Mouse (Mus musculus) intestine, embryonic 16.5 days (tissue): ENCODE measurements around the gene Bckdha. TPM values are rescaled to one million over a fixed set of nuclear protein-coding genes. Genes with fewer than 3 reads are reported as not detected.

ENCODE experiments used
- ATAC-seq: fragments of 200-750 bp; cut with Nextera tagmentation; 2 replicates; pipeline ENCODE4 v1.8.0; 2017; ENCODE audit warnings: moderate TSS enrichment, moderate library complexity
- H3K27ac ChIP-seq: fragments of 300-500 bp; sonication (generic); 2 replicates; pipeline ENCODE4 v1.5.1; 2014; ENCODE audit warnings: mild to moderate bottlenecking, low read length
- H3K27me3 ChIP-seq: fragments of 300-500 bp; sonication (generic); replicated peaks from 2 replicates; pipeline ENCODE4 v1.6.1; 2014; ENCODE audit warnings: low read length, control low read depth, mixed read lengths; ENCODE audit not compliant: control insufficient read depth, insufficient read depth
- H3K36me3 ChIP-seq: fragments of 300-500 bp; sonication (generic); 2 replicates; pipeline ENCODE4 v1.6.1; 2014; ENCODE audit warnings: low read length, control low read depth; ENCODE audit not compliant: control insufficient read depth, insufficient read depth
- H3K4me1 ChIP-seq: fragments of 300-500 bp; sonication (generic); 2 replicates; pipeline ENCODE4 v1.6.1; 2014; ENCODE audit warnings: low read length, control low read depth, mixed read lengths; ENCODE audit not compliant: control insufficient read depth, insufficient read depth
- H3K4me2 ChIP-seq: fragments of 300-500 bp; sonication (generic); 2 replicates; pipeline ENCODE4 v1.6.1; 2014; ENCODE audit warnings: low read depth, low read length, control low read depth
- H3K4me3 ChIP-seq: fragments of 300-500 bp; sonication (generic); 2 replicates; pipeline ENCODE4 v1.5.1; 2014; ENCODE audit warnings: mild to moderate bottlenecking, low read length
- H3K9ac ChIP-seq: fragments of 300-500 bp; sonication (generic); 2 replicates; pipeline ENCODE4 v1.6.1; 2014; ENCODE audit warnings: low read depth, low read length
- H3K9me3 ChIP-seq: fragments of 300-500 bp; sonication (generic); 2 replicates; pipeline ENCODE4 v1.6.1; 2016; ENCODE audit warnings: low read length, control low read depth; ENCODE audit not compliant: control insufficient read depth
- WGBS: fragments of 180-500 bp; shearing (Covaris S2); extraction: QIAGEN DNeasy Blood & Tissue Kit; methylation state at CpG from one replicate; pipeline ENCODE4 v1.1.7; 2014; 5-methylcytosine and 5-hydroxymethylcytosine counted together
- polyA plus RNA-seq: library from polyadenylated mRNA; unstranded; fragments of >200 nt; fragmentation: Nextera tagmentation; extraction: Ambion mirVana; gene quantifications from 2 replicates; pipeline ENCODE4 v1.2.1, GENCODE M21; 2015

Gene Bckdha
- polyA plus RNA-seq, 1 experiment from 2014 or later = 50.9 TPM

DNA sequence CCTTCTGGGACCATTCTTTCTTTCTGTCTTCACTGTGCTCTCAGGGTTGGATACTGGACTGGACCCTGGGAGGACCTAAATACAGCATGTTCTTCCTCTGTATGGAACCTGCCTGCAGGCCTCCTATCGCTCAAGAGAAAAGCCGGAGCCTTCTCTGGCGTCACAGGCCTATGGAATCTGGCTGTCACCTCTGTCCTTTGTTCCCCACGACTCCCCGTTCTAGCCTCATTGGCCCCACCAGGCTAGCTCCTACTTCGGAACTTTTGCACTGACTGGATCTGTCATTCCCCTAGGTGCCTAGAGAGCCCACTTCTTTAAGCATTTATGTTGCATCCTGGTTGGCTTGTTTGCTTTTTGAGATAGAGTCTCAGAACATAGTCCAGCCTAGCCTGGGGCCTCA, 25.9 kb upstream of the Bckdha start:
- Histone ChIP-seq H3K36me3 (no peaks in the 10 kb centered on the region), H3K27ac (no peak overlapping the region), H3K4me1 (peaks cover 36% of the 10 kb centered on the region), H3K27me3 (no peaks in the 10 kb centered on the region; the same call in 1 of the 2 replicates), H3K4me2 (no peak overlapping the region), H3K9ac (no peak overlapping the region), H3K4me3 (no peak overlapping the region), H3K9me3 (no peaks in the 10 kb centered on the region)
- WGBS = 90% methylated on average over 6 of the region's 6 CpGs
- ATAC-seq = no peak

DNA sequence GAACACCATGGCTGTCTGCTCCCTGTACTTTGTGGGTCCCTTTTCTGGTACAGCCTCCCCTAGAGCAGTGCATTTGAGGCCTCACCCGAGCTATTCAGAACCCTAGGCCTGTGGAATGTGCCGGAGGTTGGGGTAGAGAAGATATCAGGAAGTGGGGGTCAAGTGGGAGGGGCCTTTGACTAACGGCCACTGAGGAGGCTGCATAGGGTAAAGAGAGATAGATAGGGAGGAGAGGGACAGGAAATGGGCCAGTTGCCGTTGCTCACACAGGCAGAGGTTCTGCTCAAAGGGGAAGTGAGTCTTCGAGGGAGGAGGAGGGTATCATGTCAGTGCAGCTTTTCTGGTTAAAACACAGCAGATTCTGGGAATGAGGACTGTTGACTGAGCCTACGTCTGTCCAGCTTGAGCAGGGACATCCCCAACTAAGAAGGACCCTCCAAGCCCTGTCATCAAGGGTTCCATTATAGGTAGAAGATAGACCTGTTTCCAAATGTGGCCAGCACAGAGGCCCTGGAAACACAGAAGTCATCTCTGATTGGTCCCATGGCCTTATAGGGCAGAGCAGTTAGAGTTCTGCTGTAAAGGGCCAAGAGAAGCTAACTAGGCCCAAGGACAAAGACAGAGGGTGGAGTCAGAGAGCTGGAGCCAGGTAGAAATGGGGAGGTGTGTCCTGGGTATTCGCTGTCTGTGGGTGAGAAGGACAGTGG, 24.8 kb upstream of the Bckdha start:
- H3K4me2 ChIP-seq = no peak overlapping the region
- ATAC-seq = no peak
- no peaks in the 10 kb centered on the region; the same call in 1 of the 2 replicates for H3K27me3 ChIP-seq
- no peak overlapping the region for H3K4me3 ChIP-seq
- 0 out of 2 replicates have a peak overlapping the region, but pooled peaks have one; percentile 3 for H3K27ac ChIP-seq
- no peaks in the 10 kb centered on the region for H3K9me3 ChIP-seq
- no peaks in the 10 kb centered on the region for H3K36me3 ChIP-seq
- 49% methylated on average over 7 of the region's 7 CpGs for WGBS
- 0 out of 2 replicates have a peak overlapping the region, but pooled peaks have one; percentile 14 for H3K9ac ChIP-seq
- peaks cover 33% of the 10 kb centered on the region for H3K4me1 ChIP-seq

- 60% methylated on average over 15 of the region's 15 CpGs for WGBS
- ATAC-seq = no peak
- Histone ChIP-seq H3K27me3 (no peaks in the 10 kb centered on the region), H3K9ac (no peak overlapping the region), H3K4me3 (peak overlapping the region; percentile 75), H3K27ac (no peak overlapping the region), H3K4me1 (peaks cover 22% of the 10 kb centered on the region), H3K36me3 (no peaks in the 10 kb centered on the region), H3K9me3 (no peaks in the 10 kb centered on the region), H3K4me2 (peak overlapping the region; percentile 81)
Observed at GRCm38 (mm10) chr7:25681341-25682231, 22.8 kb upstream of the Bckdha start.

- under 1% methylated on average over 46 of the region's 46 CpGs for WGBS
- Histone ChIP-seq H3K27me3 (0 out of 2 replicates have a peak, but pooled peaks cover under 1% of the 10 kb centered on the region), H3K4me2 (peak within 1 kb of the TSS; percentile 81), H3K9ac (peak within 1 kb of the TSS; percentile 76), H3K27ac (peak within 1 kb of the TSS; percentile 92), H3K9me3 (no peaks in the 10 kb centered on the region), H3K4me1 (peaks cover 17% of the 10 kb centered on the region; the same call in 1 of the 2 replicates), H3K4me3 (peak within 1 kb of the TSS; percentile 75), H3K36me3 (no peaks in the 10 kb centered on the region)
- peak; percentile 98 for ATAC-seq
Observed at GRCm38 (mm10) chr7:25680514-25681258, 21.9 kb upstream of the Bckdha start, which contains the start of gene B9d2. B9d2 (plus strand) TSS chr7:25680780.

- Histone ChIP-seq H3K9me3 (no peaks in the 10 kb centered on the region), H3K4me1 (peaks cover 15% of the 10 kb centered on the region; the same call in 1 of the 2 replicates), H3K4me3 (peak overlapping the region; percentile 75), H3K4me2 (peak overlapping the region; percentile 81), H3K27ac (peak overlapping the region; percentile 92), H3K27me3 (peaks cover 7% of the 10 kb centered on the region), H3K9ac (peak overlapping the region; percentile 76), H3K36me3 (no peaks in the 10 kb centered on the region)
- WGBS = 6% methylated on average over 6 of the region's 6 CpGs
- no peak for ATAC-seq
Observed at GRCm38 (mm10) chr7:25679971-25680370, 21.2 kb upstream of the Bckdha start.

DNA sequence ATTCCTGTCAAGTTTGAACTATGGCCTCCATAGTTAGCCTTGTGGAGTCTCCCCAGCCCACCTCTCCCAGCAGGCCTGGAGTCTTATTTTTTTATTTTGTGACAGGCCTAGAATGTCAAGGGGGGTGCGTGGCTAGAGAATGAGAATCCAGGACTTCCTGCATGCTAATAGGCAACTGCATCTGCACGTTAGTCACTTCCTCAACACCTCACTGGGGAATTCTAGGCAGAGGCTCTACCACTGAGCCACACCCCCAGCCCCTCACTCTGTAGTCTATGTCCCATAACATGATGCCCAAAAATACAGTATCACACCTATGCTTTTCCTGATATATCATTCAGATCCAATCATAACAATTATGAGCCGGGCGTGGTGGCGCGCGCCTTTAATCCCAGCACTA, 18.2 kb upstream of the Bckdha start:
- peaks cover 15% of the 10 kb centered on the region; the same call in 1 of the 2 replicates for H3K4me1 ChIP-seq
- WGBS = 86% methylated on average over 7 of the region's 7 CpGs
- peaks cover 24% of the 10 kb centered on the region for H3K27me3 ChIP-seq
- no peak overlapping the region for H3K4me2 ChIP-seq
- no peaks in the 10 kb centered on the region for H3K9me3 ChIP-seq
- no peak overlapping the region for H3K4me3 ChIP-seq
- no peak overlapping the region for H3K9ac ChIP-seq
- no peak overlapping the region for H3K27ac ChIP-seq
- ATAC-seq = no peak
- H3K36me3 ChIP-seq = no peaks in the 10 kb centered on the region

GRCm38 (mm10) chr7:25676085-25676781, 17.5 kb upstream of the Bckdha start:
- Histone ChIP-seq H3K4me3 (no peak overlapping the region), H3K4me2 (no peak overlapping the region), H3K27ac (no peak overlapping the region), H3K36me3 (no peaks in the 10 kb centered on the region), H3K4me1 (peaks cover 14% of the 10 kb centered on the region; the same call in 1 of the 2 replicates), H3K9ac (no peak overlapping the region), H3K9me3 (no peaks in the 10 kb centered on the region), H3K27me3 (peaks cover 24% of the 10 kb centered on the region)
- WGBS = 51% methylated on average over 15 of the region's 15 CpGs
- no peak for ATAC-seq

DNA sequence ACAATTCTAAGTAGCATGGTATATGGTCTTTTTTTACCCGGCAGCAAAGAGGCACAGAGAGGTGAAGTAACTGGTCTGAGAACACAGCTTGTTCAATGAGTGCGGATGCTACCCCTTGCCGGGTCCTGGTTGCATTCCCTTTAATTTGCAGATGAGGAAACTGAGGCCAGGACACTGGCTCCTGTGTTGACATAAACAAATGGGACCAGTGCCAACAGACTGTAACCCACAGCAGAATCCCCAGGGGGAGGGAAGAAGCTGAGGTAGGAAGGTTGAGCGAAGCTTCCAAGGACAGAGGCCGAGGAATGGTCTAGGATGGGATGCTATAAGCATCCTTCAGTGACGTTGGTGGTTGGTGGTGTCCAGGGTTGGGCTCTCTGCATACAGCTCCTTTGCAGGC, 16.6 kb upstream of the Bckdha start:
- Histone ChIP-seq H3K27ac (no peak overlapping the region), H3K9ac (no peak overlapping the region), H3K4me1 (peaks cover 11% of the 10 kb centered on the region; the same call in 1 of the 2 replicates), H3K4me3 (no peak overlapping the region; the same call in 1 of the 2 replicates), H3K9me3 (no peaks in the 10 kb centered on the region), H3K36me3 (no peaks in the 10 kb centered on the region), H3K27me3 (peaks cover 24% of the 10 kb centered on the region), H3K4me2 (no peak overlapping the region)
- WGBS = 39% methylated on average over 6 of the region's 6 CpGs
- ATAC-seq = no peak
